ENCODE assay signal across 12 mouse cellular contexts in genomic region chr7:25490698-25491097, GRCm38 (mm10). TPM values are rescaled to one million over a fixed set of nuclear protein-coding genes. Genes with fewer than 3 reads are reported as not detected.
A peak's percentile ranks its signal among the peaks of the same experiment; 100 is the strongest.
DNase-seq lines count a peak whose midpoint lies in the region; ATAC-seq and TF ChIP-seq lines count a peak whose summit lies in the region.
"Not testable (repeated sequence)": the region's sequence is repeated elsewhere in the genome, so short reads cannot be mapped to it uniquely, and the experiment has no call there.
"Had no signal": no experiment of that assay in that cellular context is flagged by ENCODE, and none has a peak within 500 bp of the region (broad histone marks: within the 10 kb centered on the region; RNA-seq: fewer than 3 reads in every experiment).

No protein-coding gene starts in this region.

- not testable (repeated sequence) for H3K27ac ChIP-seq in kidney, adult 2 months (ENCODE audit: insufficient read depth, low read depth, low read length); midbrain, embryonic 11.5 days (ENCODE audit: low read depth, low read length)

- ATAC-seq in midbrain, embryonic 11.5 days (ENCODE audit: low FRiP score) = not testable (repeated sequence)

- H3K4me1 ChIP-seq in kidney, adult 2 months (ENCODE audit: control insufficient read depth, insufficient read depth, low read length); midbrain, embryonic 11.5 days (ENCODE audit: control insufficient read depth, insufficient read depth, low read length): not testable (repeated sequence)

- not testable (repeated sequence) for H3K27me3 ChIP-seq in kidney, adult 2 months (replicated peaks; ENCODE audit: control insufficient read depth, insufficient read depth, low read length); midbrain, embryonic 11.5 days (ENCODE audit: control insufficient read depth, insufficient read depth, low read length)

- peak; percentile 15 for DNase-seq in heart, adult 11 months
- DNase-seq in kidney, adult 11 months = peak; percentile 23
- DNase-seq in kidney, adult 2 months = peak; percentile 65
- DNase-seq in kidney, adult 8-10 months = peak; percentile 27 to 50
- DNase-seq in kidney, adult 9 months = peak; percentile 54
- peak; percentile 12 for DNase-seq in midbrain, embryonic 11.5 days (ENCODE audit: low spot score, missing footprints)

- no CpG with 5 or more reads among the region's 1 CpGs for WGBS in kidney, adult 2 months
- WGBS in midbrain, embryonic 11.5 days = no CpG with 5 or more reads among the region's 1 CpGs

- H3K9me3 ChIP-seq in midbrain, embryonic 11.5 days (ENCODE audit: control insufficient read depth, low read length) = not testable (repeated sequence)

- H3K4me3 ChIP-seq in kidney, adult 2 months (ENCODE audit: insufficient read depth, low read depth, low read length); midbrain, embryonic 11.5 days (ENCODE audit: low read depth, low read length): not testable (repeated sequence)

- not testable (repeated sequence) for TF ChIP-seq CTCF in kidney, adult 2 months (conservative IDR thresholded peaks at IDR 0.05; ENCODE audit: insufficient read depth, insufficient read length, low read depth, low read length)

- not testable (repeated sequence) for H3K4me2 ChIP-seq in midbrain, embryonic 11.5 days

- TF ChIP-seq POLR2A in kidney, adult 2 months (IDR thresholded peaks at IDR 0.05; ENCODE audit: low read depth, low read length) = not testable (repeated sequence)

- not testable (repeated sequence) for H3K36me3 ChIP-seq in kidney, adult 2 months (ENCODE audit: control insufficient read depth, insufficient read depth, low read length); midbrain, embryonic 11.5 days (ENCODE audit: control insufficient read depth, insufficient read depth, low read length)

- H3K9ac ChIP-seq in midbrain, embryonic 11.5 days (ENCODE audit: low read length) = not testable (repeated sequence)

RNA-seq across cellular contexts. Expression of gene Ceacam1, which starts 13.3 kb away (rescaled TPM):
- 32.1 TPM in 2 replicates for polyA plus RNA-seq in kidney, adult 2 months (2012; rRNA removed)
- 0.45 and 0.54 TPM in 2 replicates for polyA plus RNA-seq in midbrain, embryonic 11.5 days (2014; fragmentation: Nextera tagmentation; extraction: Ambion mirVana)
- polyA plus RNA-seq: G1E had no signal

RNA-seq across cellular contexts. Expression of gene Ceacam2, which starts 49.0 kb away (rescaled TPM):
- 36.3 and 41.2 TPM in 2 replicates for polyA plus RNA-seq in kidney, adult 2 months (2012; rRNA removed)
- not detected in 2 replicates for polyA plus RNA-seq in midbrain, embryonic 11.5 days (2014; fragmentation: Nextera tagmentation; extraction: Ambion mirVana)
- polyA plus RNA-seq: activated CD4-positive, CD25-positive, alpha-beta regulatory T cell, adult 4 months; adrenal gland, adult 2 months; brain, embryonic 14.5 days; C2C12; CD4-positive, CD25-positive, alpha-beta regulatory T cell, adult 4 months; G1E had no signal

Comparison
In these comparisons a context has a peak if more than half of its experiments do, and no peak if none do; other contexts are left out.
1. DNase-seq: peak in every context shown above with its lines; median percentile 65 in kidney, adult 2 months; 54 in kidney, adult 9 months; 38 in kidney, adult 8-10 months; 23 in kidney, adult 11 months; 15 in heart, adult 11 months; 12 in midbrain, embryonic 11.5 days.
2. RNA of gene Ceacam1, which starts 13.3 kb away (polyA plus RNA-seq): 32.1 TPM in kidney, adult 2 months; 0.45 to 0.54 TPM in midbrain, embryonic 11.5 days; every median in the first group is over 10 times any median in the second.
3. RNA of gene Ceacam2, which starts 49.0 kb away (polyA plus RNA-seq): 36.3 to 41.2 TPM in kidney, adult 2 months; not detected in midbrain, embryonic 11.5 days; every median in the first group is over 10 times any median in the second.